Mouse (Mus musculus) embryonic facial prominence, embryonic 10.5 days (tissue): Measurements from ENCODE around the gene Zzef1. TPM values are rescaled to one million over a fixed set of nuclear protein-coding genes. Genes with fewer than 3 reads are reported as not detected.

Experiments
- DNase-seq: peaks from one replicate; pipeline ENCODE4 v3.0.0-alpha.2; 2017; ENCODE audit warnings: low spot score
- H3K27ac ChIP-seq: fragments of 300-500 bp; sonication (generic); replicated peaks from 2 replicates; pipeline ENCODE4 v1.5.1; 2016; ENCODE audit warnings: mild to moderate bottlenecking
- H3K27me3 ChIP-seq: fragments of 300-500 bp; sonication (generic); replicated peaks from 2 replicates; pipeline ENCODE4 v1.6.1; 2016; ENCODE audit warnings: low read depth, mild to moderate bottlenecking; ENCODE audit not compliant: poor library complexity, severe bottlenecking
- H3K36me3 ChIP-seq: fragments of 300-500 bp; sonication (generic); replicated peaks from 2 replicates; pipeline ENCODE4 v1.6.1; 2016; ENCODE audit warnings: mild to moderate bottlenecking, moderate library complexity
- H3K4me1 ChIP-seq: fragments of 300-500 bp; sonication (generic); 2 replicates; pipeline ENCODE4 v1.6.1; 2016
- H3K4me3 ChIP-seq: fragments of 300-500 bp; sonication (generic); 2 replicates; pipeline ENCODE4 v1.5.1; 2016; ENCODE audit warnings: mild to moderate bottlenecking, moderate library complexity
- H3K9me3 ChIP-seq: fragments of 300-500 bp; sonication (generic); 2 replicates; pipeline ENCODE4 v1.6.1; 2016; ENCODE audit warnings: mild to moderate bottlenecking
- WGBS: fragments of 180-500 bp; shearing (Covaris S2); methylation state at CpG from one replicate; pipeline ENCODE4 v1.1.7; 2016; 5-methylcytosine and 5-hydroxymethylcytosine counted together
- polyA plus RNA-seq: library from polyadenylated mRNA; unstranded; fragments of >200 nt; fragmentation: Nextera tagmentation; extraction: Ambion mirVana; gene quantifications from 2 replicates; pipeline ENCODE4 v1.2.1, GENCODE M21; 2016

The Zzef1 gene
- polyA plus RNA-seq, 1 experiment from 2014 or later, result 6.4 TPM

- Histone ChIP-seq H3K9me3 (no peaks in the 10 kb centered on the region), H3K4me1 (no peaks in the 10 kb centered on the region), H3K4me3 (no peak overlapping the region), H3K27me3 (no peaks in the 10 kb centered on the region), H3K36me3 (peaks cover 81% of the 10 kb centered on the region), H3K27ac (no peak overlapping the region)
- WGBS, result 86% methylated on average over 4 of the region's 4 CpGs
- DNase-seq, result no peak
Measured at GRCm38 (mm10) chr11:72853086-72853485, 57.1 kb downstream of the Zzef1 start.

- no peaks in the 10 kb centered on the region for H3K9me3 ChIP-seq
- H3K4me1 ChIP-seq, result no peaks in the 10 kb centered on the region
- WGBS, result 91% methylated on average over 3 of the region's 3 CpGs
- no peaks in the 10 kb centered on the region for H3K27me3 ChIP-seq
- peaks cover 75% of the 10 kb centered on the region for H3K36me3 ChIP-seq
- H3K27ac ChIP-seq, result no peak overlapping the region
- no peak overlapping the region for H3K4me3 ChIP-seq
- no peak for DNase-seq
Measured at GRCm38 (mm10) chr11:72854251-72854650, 58.2 kb downstream of the Zzef1 start.

GRCm38 (mm10) chr11:72856764-72857163 is 60.7 kb downstream of the Zzef1 start:
- Histone ChIP-seq H3K36me3 (peaks cover 83% of the 10 kb centered on the region), H3K9me3 (no peaks in the 10 kb centered on the region), H3K4me1 (no peaks in the 10 kb centered on the region), H3K27me3 (no peaks in the 10 kb centered on the region), H3K4me3 (no peak overlapping the region), H3K27ac (no peak overlapping the region)
- no peak for DNase-seq
- WGBS, result 94% methylated on average over 2 of the region's 2 CpGs

- H3K27me3 ChIP-seq, result no peaks in the 10 kb centered on the region
- no peaks in the 10 kb centered on the region for H3K4me1 ChIP-seq
- no peak for DNase-seq
- WGBS, result 90% methylated on average over 3 of the region's 3 CpGs
- H3K4me3 ChIP-seq, result no peak overlapping the region
- no peak overlapping the region for H3K27ac ChIP-seq
- H3K36me3 ChIP-seq, result peaks cover 70% of the 10 kb centered on the region
- no peaks in the 10 kb centered on the region for H3K9me3 ChIP-seq
Measured at GRCm38 (mm10) chr11:72861236-72861635, 65.2 kb downstream of the Zzef1 start.

- 88% methylated on average over 7 of the region's 7 CpGs for WGBS
- Histone ChIP-seq H3K27me3 (no peaks in the 10 kb centered on the region), H3K36me3 (peaks cover 65% of the 10 kb centered on the region)
Measured at GRCm38 (mm10) chr11:72866446-72866845, 70.4 kb downstream of the Zzef1 start.

GRCm38 (mm10) chr11:72872061-72872460 is 76.0 kb downstream of the Zzef1 start:
- no peak for DNase-seq
- H3K4me3 ChIP-seq, result no peak overlapping the region
- H3K27ac ChIP-seq, result no peak overlapping the region
- no peaks in the 10 kb centered on the region for H3K4me1 ChIP-seq
- H3K27me3 ChIP-seq, result no peaks in the 10 kb centered on the region
- peaks cover 65% of the 10 kb centered on the region for H3K36me3 ChIP-seq
- H3K9me3 ChIP-seq, result no peaks in the 10 kb centered on the region
- 84% methylated on average over 1 of the region's 1 CpGs for WGBS

More at GRCm38 (mm10) chr11:72866446-72866845, 70.4 kb downstream of the Zzef1 start:
- Histone ChIP-seq H3K9me3 (no peaks in the 10 kb centered on the region), H3K4me1 (no peaks in the 10 kb centered on the region), H3K4me3 (no peak overlapping the region), H3K27ac (no peak overlapping the region)
- DNase-seq, result no peak

- H3K9me3 ChIP-seq, result no peaks in the 10 kb centered on the region
- peaks cover 70% of the 10 kb centered on the region for H3K36me3 ChIP-seq
- WGBS, result 88% methylated on average over 1 of the region's 1 CpGs
- no peak overlapping the region for H3K4me3 ChIP-seq
- H3K27ac ChIP-seq, result no peak overlapping the region
- H3K27me3 ChIP-seq, result no peaks in the 10 kb centered on the region
- no peaks in the 10 kb centered on the region for H3K4me1 ChIP-seq
- DNase-seq, result no peak
Measured at GRCm38 (mm10) chr11:72892623-72893022, 96.6 kb downstream of the Zzef1 start.

GRCm38 (mm10) chr11:72908391-72908790 is 112.4 kb downstream of the Zzef1 start:
- no peaks in the 10 kb centered on the region for H3K27me3 ChIP-seq
- H3K36me3 ChIP-seq, result peaks cover 70% of the 10 kb centered on the region
- DNase-seq, result no peak
- H3K4me3 ChIP-seq, result no peak overlapping the region
- H3K27ac ChIP-seq, result no peak overlapping the region
- H3K9me3 ChIP-seq, result no peaks in the 10 kb centered on the region
- WGBS, result 88% methylated on average over 4 of the region's 4 CpGs
- H3K4me1 ChIP-seq, result no peaks in the 10 kb centered on the region

GRCm38 (mm10) chr11:72917299-72917996 is 121.4 kb downstream of the Zzef1 start:
- Histone ChIP-seq H3K4me1 (no peaks in the 10 kb centered on the region), H3K36me3 (peaks cover 86% of the 10 kb centered on the region), H3K4me3 (no peak overlapping the region), H3K27ac (no peak overlapping the region), H3K27me3 (no peaks in the 10 kb centered on the region), H3K9me3 (no peaks in the 10 kb centered on the region)
- 76% methylated on average over 7 of the region's 7 CpGs for WGBS
- DNase-seq, result no peak

- H3K4me1 ChIP-seq, result peaks cover 12% of the 10 kb centered on the region
- H3K4me3 ChIP-seq, result no peak overlapping the region
- 80% methylated on average over 4 of the region's 4 CpGs for WGBS
- H3K36me3 ChIP-seq, result peaks cover 64% of the 10 kb centered on the region
- no peaks in the 10 kb centered on the region for H3K27me3 ChIP-seq
- no peaks in the 10 kb centered on the region for H3K9me3 ChIP-seq
- no peak overlapping the region for H3K27ac ChIP-seq
- no peak for DNase-seq
Measured at GRCm38 (mm10) chr11:72923116-72923515, 127.1 kb downstream of the Zzef1 start.

GRCm38 (mm10) chr11:72924458-72924857 is 128.4 kb downstream of the Zzef1 start:
- no peak overlapping the region for H3K4me3 ChIP-seq
- H3K9me3 ChIP-seq, result no peaks in the 10 kb centered on the region
- H3K36me3 ChIP-seq, result peaks cover 51% of the 10 kb centered on the region
- no peaks in the 10 kb centered on the region for H3K27me3 ChIP-seq
- peaks cover 12% of the 10 kb centered on the region for H3K4me1 ChIP-seq
- H3K27ac ChIP-seq, result no peak overlapping the region
- DNase-seq, result no peak
- WGBS, result 71% methylated on average over 1 of the region's 1 CpGs

- WGBS, result 81% methylated on average over 2 of the region's 2 CpGs
- DNase-seq, result no peak
- H3K27ac ChIP-seq, result no peak overlapping the region
Measured at GRCm38 (mm10) chr11:72925067-72925466, 129.0 kb downstream of the Zzef1 start.

GRCm38 (mm10) chr11:72926226-72926890 is 130.3 kb downstream of the Zzef1 start:
- DNase-seq, result peak; percentile 76
- peaks cover 12% of the 10 kb centered on the region for H3K4me1 ChIP-seq
- 54% methylated on average over 13 of the region's 13 CpGs for WGBS
- H3K9me3 ChIP-seq, result no peaks in the 10 kb centered on the region
- H3K4me3 ChIP-seq, result no peak overlapping the region
- peaks cover 38% of the 10 kb centered on the region for H3K36me3 ChIP-seq
- no peak overlapping the region for H3K27ac ChIP-seq
- no peaks in the 10 kb centered on the region for H3K27me3 ChIP-seq

More at GRCm38 (mm10) chr11:72925067-72925466, 129.0 kb downstream of the Zzef1 start:
- Histone ChIP-seq H3K4me3 (no peak overlapping the region), H3K27me3 (no peaks in the 10 kb centered on the region), H3K36me3 (peaks cover 46% of the 10 kb centered on the region), H3K4me1 (peaks cover 12% of the 10 kb centered on the region), H3K9me3 (no peaks in the 10 kb centered on the region)
